Mouse (Mus musculus): Measurements from ENCODE around the gene Cox11. TPM values are rescaled to one million over a fixed set of nuclear protein-coding genes. Genes with fewer than 3 reads are reported as not detected.

The Cox11 gene
- polyA plus RNA-seq (2015; fragmentation: Nextera tagmentation; extraction: Ambion mirVana): 30.5 and 37.2 TPM in 2 replicates

- under 1% methylated on average over 48 of the region's 48 CpGs for WGBS
- peak within 1 kb of the TSS; percentile 90 for H3K9ac ChIP-seq
- H3K4me3 ChIP-seq: peak within 1 kb of the TSS; percentile 88
- peak within 1 kb of the TSS; percentile 97 for H3K27ac ChIP-seq
- peaks cover 11% of the 10 kb centered on the region for H3K4me1 ChIP-seq
- no peaks in the 10 kb centered on the region for H3K27me3 ChIP-seq
- peak within 1 kb of the TSS; percentile 58 for H3K4me2 ChIP-seq
- H3K9me3 ChIP-seq: no peaks in the 10 kb centered on the region
- peaks cover 11% of the 10 kb centered on the region for H3K36me3 ChIP-seq
- ATAC-seq (ENCODE audit: insufficient number of reproducible peaks, low FRiP score, low TSS enrichment, low read depth): peak; percentile 94
Observed at GRCm38 (mm10) chr11:90637440-90638311, at the start of gene Cox11, which contains the start of gene Stxbp4. Cox11 (plus strand) TSS chr11:90638173. Stxbp4 (minus strand) TSS chr11:90638084.

DNA sequence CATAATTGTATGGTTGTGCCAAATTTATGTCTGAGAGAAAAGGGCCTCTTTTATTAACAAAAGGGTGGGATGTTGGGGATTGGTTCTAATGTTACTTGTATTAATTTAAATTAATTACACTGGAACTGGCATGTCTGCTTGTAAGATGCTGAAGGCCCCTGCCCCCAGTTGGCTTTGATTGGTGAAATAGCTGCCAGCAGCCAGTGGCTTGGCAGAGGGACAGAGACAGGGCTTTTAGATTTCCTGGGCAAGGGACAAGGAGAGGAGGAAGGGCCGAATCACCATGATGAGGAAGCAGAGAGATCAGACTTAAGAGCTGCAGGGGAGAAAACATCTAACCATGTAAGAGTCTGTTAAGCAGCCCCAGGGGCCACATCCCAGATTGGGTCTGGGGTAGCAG is 47.0 kb upstream of the Cox11 start:
- H3K27me3 ChIP-seq: no peaks in the 10 kb centered on the region
- no peak overlapping the region for H3K27ac ChIP-seq
- H3K4me1 ChIP-seq: no peaks in the 10 kb centered on the region
- no peak for ATAC-seq (ENCODE audit: insufficient number of reproducible peaks, low FRiP score, low TSS enrichment, low read depth)
- H3K4me2 ChIP-seq: no peak overlapping the region
- no peak overlapping the region for H3K9ac ChIP-seq
- no peak overlapping the region for H3K4me3 ChIP-seq
- WGBS: 79% methylated on average over 1 of the region's 1 CpGs
- H3K36me3 ChIP-seq: peaks cover 26% of the 10 kb centered on the region
- H3K9me3 ChIP-seq: no peaks in the 10 kb centered on the region

DNA sequence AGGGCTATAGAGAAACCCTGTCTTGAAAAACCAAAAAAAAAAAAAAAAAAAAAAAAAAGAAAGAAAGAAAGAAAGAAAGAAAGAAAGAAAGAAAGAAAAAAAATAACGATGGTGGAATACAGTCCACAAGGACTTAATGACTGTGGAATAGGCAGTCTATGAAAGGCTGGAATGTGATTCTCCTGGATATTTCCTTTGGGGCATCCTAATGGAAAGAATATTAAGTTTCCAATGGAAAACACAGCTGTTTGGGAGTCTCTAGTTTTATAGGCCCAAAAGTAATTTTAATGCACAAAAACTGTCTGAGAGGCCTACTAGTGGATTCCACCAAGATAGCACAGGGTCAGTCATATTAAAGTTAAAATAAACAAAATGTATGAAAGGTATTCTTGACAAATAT is 42.1 kb upstream of the Cox11 start:
- Histone ChIP-seq H3K36me3 (peaks cover 36% of the 10 kb centered on the region), H3K27me3 (no peaks in the 10 kb centered on the region), H3K9me3 (no peaks in the 10 kb centered on the region), H3K4me3 (no peak overlapping the region), H3K4me2 (no peak overlapping the region), H3K9ac (no peak overlapping the region), H3K4me1 (no peaks in the 10 kb centered on the region), H3K27ac (no peak overlapping the region)
- WGBS: 64% methylated on average over 1 of the region's 1 CpGs
- no peak for ATAC-seq (ENCODE audit: insufficient number of reproducible peaks, low FRiP score, low TSS enrichment, low read depth)

- no peak for ATAC-seq (ENCODE audit: insufficient number of reproducible peaks, low FRiP score, low TSS enrichment, low read depth)
- 96% methylated on average over 2 of the region's 2 CpGs for WGBS
- Histone ChIP-seq H3K27ac (no peak overlapping the region), H3K4me3 (no peak overlapping the region), H3K9me3 (no peaks in the 10 kb centered on the region), H3K4me2 (no peak overlapping the region), H3K9ac (no peak overlapping the region), H3K36me3 (peaks cover 29% of the 10 kb centered on the region), H3K4me1 (no peaks in the 10 kb centered on the region), H3K27me3 (no peaks in the 10 kb centered on the region)
Observed at GRCm38 (mm10) chr11:90603066-90603465, 34.9 kb upstream of the Cox11 start.

GRCm38 (mm10) chr11:90612118-90612517 is 25.9 kb upstream of the Cox11 start:
- Histone ChIP-seq H3K36me3 (peaks cover 12% of the 10 kb centered on the region; the same call in 1 of the 2 replicates), H3K4me2 (no peak overlapping the region), H3K4me3 (no peak overlapping the region), H3K9ac (no peak overlapping the region), H3K27ac (no peak overlapping the region), H3K9me3 (no peaks in the 10 kb centered on the region), H3K4me1 (no peaks in the 10 kb centered on the region), H3K27me3 (no peaks in the 10 kb centered on the region)
- no peak for ATAC-seq (ENCODE audit: insufficient number of reproducible peaks, low FRiP score, low TSS enrichment, low read depth)

DNA sequence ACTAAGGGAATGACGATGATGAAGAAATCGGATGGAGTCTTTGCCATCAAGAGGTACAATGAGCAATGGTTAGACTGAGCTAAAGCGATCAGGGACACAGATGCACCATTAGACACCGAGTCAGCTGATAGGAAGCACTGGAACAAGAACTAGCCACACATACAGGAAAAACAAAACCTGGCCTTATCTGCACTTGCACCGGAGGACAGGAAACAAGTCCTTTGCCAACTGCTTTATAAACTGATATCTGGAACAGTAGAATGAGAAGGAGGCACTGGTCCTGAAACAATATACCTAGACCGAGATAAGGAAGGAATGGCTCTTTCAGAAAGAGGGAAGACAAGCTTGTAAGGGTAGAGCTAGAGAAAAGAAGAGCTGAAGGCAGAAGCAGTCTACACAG is 23.2 kb upstream of the Cox11 start:
- H3K4me1 ChIP-seq: no peaks in the 10 kb centered on the region
- peaks cover 22% of the 10 kb centered on the region; the same call in 1 of the 2 replicates for H3K36me3 ChIP-seq
- no peak for ATAC-seq (ENCODE audit: insufficient number of reproducible peaks, low FRiP score, low TSS enrichment, low read depth)
- H3K9ac ChIP-seq: no peak overlapping the region
- H3K9me3 ChIP-seq: no peaks in the 10 kb centered on the region
- H3K4me3 ChIP-seq: no peak overlapping the region
- H3K27ac ChIP-seq: no peak overlapping the region
- no peaks in the 10 kb centered on the region for H3K27me3 ChIP-seq
- H3K4me2 ChIP-seq: no peak overlapping the region
- 89% methylated on average over 6 of the region's 6 CpGs for WGBS

- no peak for ATAC-seq (ENCODE audit: insufficient number of reproducible peaks, low FRiP score, low TSS enrichment, low read depth)
- H3K4me2 ChIP-seq: no peak overlapping the region
- H3K27me3 ChIP-seq: no peaks in the 10 kb centered on the region
Observed at GRCm38 (mm10) chr11:90616431-90616830, 21.5 kb upstream of the Cox11 start.

GRCm38 (mm10) chr11:90622044-90622443 is 15.9 kb upstream of the Cox11 start:
- no peak overlapping the region for H3K4me3 ChIP-seq
- WGBS: 81% methylated on average over 12 of the region's 12 CpGs
- H3K27me3 ChIP-seq: no peaks in the 10 kb centered on the region
- H3K36me3 ChIP-seq: 0 out of 2 replicates have a peak, but pooled peaks cover 17% of the 10 kb centered on the region
- no peaks in the 10 kb centered on the region for H3K9me3 ChIP-seq
- H3K4me1 ChIP-seq: no peaks in the 10 kb centered on the region
- no peak overlapping the region for H3K9ac ChIP-seq
- no peak overlapping the region for H3K27ac ChIP-seq
- no peak for ATAC-seq (ENCODE audit: insufficient number of reproducible peaks, low FRiP score, low TSS enrichment, low read depth)
- H3K4me2 ChIP-seq: no peak overlapping the region

More at GRCm38 (mm10) chr11:90616431-90616830, 21.5 kb upstream of the Cox11 start:
- no peak overlapping the region for H3K4me3 ChIP-seq
- H3K4me1 ChIP-seq: no peaks in the 10 kb centered on the region
- no peak overlapping the region for H3K9ac ChIP-seq
- H3K27ac ChIP-seq: no peak overlapping the region
- H3K9me3 ChIP-seq: no peaks in the 10 kb centered on the region
- H3K36me3 ChIP-seq: peaks cover 25% of the 10 kb centered on the region; the same call in 1 of the 2 replicates

DNA sequence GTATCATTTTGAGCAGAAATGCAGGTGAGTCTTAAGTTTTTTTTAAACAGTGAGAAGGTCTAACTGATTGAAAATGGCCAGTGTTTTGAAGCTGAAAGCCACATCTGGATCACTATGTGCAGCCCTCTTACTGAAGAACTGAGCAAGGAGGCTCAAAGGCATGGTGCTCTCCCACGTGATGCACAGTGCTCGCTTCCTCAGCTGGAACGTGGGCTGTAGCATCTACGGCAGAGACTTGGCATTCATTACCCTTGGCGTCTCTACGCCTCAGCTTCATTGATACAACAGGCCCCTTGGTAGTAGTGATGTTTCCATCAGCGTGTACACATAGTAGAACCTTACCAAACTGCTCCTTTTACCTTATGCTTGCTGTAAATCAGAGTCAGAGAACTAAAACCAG is 15.5 kb upstream of the Cox11 start:
- H3K9me3 ChIP-seq: no peaks in the 10 kb centered on the region
- H3K36me3 ChIP-seq: 0 out of 2 replicates have a peak, but pooled peaks cover 17% of the 10 kb centered on the region
- H3K4me3 ChIP-seq: no peak overlapping the region
- no peaks in the 10 kb centered on the region for H3K4me1 ChIP-seq
- WGBS: 85% methylated on average over 7 of the region's 7 CpGs
- H3K4me2 ChIP-seq: no peak overlapping the region
- no peak overlapping the region for H3K27ac ChIP-seq
- no peak overlapping the region for H3K9ac ChIP-seq
- no peak for ATAC-seq (ENCODE audit: insufficient number of reproducible peaks, low FRiP score, low TSS enrichment, low read depth)
- no peaks in the 10 kb centered on the region for H3K27me3 ChIP-seq

DNA sequence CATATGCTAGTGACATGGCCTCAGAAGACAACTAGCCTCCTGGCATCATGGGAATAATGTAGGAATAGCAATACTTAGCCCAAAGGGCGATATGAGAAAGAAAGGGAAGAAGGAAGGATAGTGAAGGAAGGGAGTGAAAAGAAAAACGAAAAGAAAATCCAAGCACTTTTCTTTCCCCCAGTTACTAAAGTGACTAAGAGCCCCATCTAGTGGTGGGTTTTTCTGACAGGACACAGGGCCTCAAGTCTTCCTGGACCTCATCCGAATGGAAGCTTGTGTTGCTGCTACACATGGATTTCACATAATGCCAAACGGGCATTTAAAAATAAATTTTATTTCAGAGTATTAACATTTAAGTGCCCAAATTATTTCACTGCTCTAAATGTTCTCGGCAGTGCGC is 14.5 kb upstream of the Cox11 start:
- ATAC-seq (ENCODE audit: insufficient number of reproducible peaks, low FRiP score, low TSS enrichment, low read depth): no peak
- WGBS: 53% methylated on average over 6 of the region's 6 CpGs

DNA sequence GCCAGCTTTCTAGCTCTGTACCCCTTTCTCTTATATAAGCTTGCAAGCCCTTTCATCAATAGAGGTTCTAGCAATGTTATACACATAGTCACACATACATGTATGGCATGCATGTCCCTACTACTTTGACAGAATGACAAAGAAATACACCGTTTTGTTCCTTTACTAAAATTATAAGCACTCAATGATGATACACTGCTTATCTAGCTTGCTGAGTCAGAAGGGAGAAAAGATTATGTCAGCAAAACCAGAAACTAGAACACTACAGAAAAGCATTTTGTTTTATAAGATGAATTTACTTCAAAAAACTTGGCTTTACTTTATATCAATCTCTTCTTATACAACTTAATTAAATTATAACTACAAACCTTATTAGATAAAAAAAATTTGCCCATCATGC is 12.8 kb upstream of the Cox11 start:
- ATAC-seq (ENCODE audit: insufficient number of reproducible peaks, low FRiP score, low TSS enrichment, low read depth): no peak
- Histone ChIP-seq H3K9ac (no peak overlapping the region), H3K9me3 (no peaks in the 10 kb centered on the region), H3K27ac (no peak overlapping the region), H3K4me1 (no peaks in the 10 kb centered on the region), H3K36me3 (peaks cover 7% of the 10 kb centered on the region; the same call in 1 of the 2 replicates), H3K27me3 (no peaks in the 10 kb centered on the region), H3K4me3 (no peak overlapping the region), H3K4me2 (no peak overlapping the region)
- 82% methylated on average over 1 of the region's 1 CpGs for WGBS

More for the DNA sequence above, 14.5 kb upstream of the Cox11 start:
- H3K36me3 ChIP-seq: 0 out of 2 replicates have a peak, but pooled peaks cover 11% of the 10 kb centered on the region
- H3K27me3 ChIP-seq: no peaks in the 10 kb centered on the region
- H3K9ac ChIP-seq: no peak overlapping the region
- no peak overlapping the region for H3K4me2 ChIP-seq
- no peak overlapping the region for H3K27ac ChIP-seq
- H3K4me1 ChIP-seq: no peaks in the 10 kb centered on the region
- H3K9me3 ChIP-seq: no peaks in the 10 kb centered on the region
- H3K4me3 ChIP-seq: no peak overlapping the region

- Histone ChIP-seq H3K4me3 (no peak overlapping the region), H3K27me3 (no peaks in the 10 kb centered on the region), H3K27ac (no peak overlapping the region), H3K9ac (no peak overlapping the region), H3K4me2 (no peak overlapping the region), H3K9me3 (no peaks in the 10 kb centered on the region), H3K4me1 (no peaks in the 10 kb centered on the region), H3K36me3 (peaks cover 3% of the 10 kb centered on the region; the same call in 1 of the 2 replicates)
- 85% methylated on average over 1 of the region's 1 CpGs for WGBS
- ATAC-seq (ENCODE audit: insufficient number of reproducible peaks, low FRiP score, low TSS enrichment, low read depth): no peak
Observed at GRCm38 (mm10) chr11:90627751-90628150, 10.2 kb upstream of the Cox11 start.
